Mouse (Mus musculus) cerebellum, adult 11-12 months (tissue): ENCODE data around the gene Tank.

Experiments used
- DNase-seq: peaks from one replicate; pipeline ENCODE4 v3.0.0; 2022

The Tank gene

DNA sequence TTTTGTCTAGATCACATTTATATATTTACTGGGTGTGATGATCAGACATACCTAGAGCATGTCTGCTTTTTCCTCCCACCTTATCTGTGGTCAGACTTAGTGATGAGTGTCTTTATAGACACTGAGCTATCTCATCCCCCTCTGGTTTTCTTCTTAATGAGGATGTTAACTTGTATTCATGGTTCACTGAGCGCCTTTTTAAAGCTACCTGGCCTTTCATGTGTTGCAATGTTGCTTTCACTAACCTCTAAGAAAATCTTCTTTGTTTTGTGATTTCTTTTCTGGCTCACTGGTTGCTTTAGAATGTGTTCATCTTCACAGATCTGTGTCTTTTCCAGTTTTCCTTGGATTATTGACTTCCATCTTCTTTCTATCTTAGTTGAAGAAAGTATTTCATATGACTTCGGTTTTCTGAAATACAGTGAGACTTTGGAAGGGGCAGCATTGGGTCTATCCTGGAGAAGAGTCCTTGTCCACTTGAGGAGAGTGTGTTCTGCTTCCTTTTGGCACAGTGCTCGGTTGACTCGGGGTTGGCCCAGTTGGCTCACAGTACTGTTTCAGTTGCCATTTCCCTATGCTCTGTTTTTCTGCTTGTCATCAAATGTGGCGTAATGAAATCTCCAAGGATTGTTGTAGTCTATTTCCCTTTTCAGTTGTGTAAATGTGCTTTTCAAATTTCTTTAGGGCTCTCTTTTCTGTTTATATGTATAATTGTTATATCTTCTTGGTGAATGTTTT is 4.4 kb downstream of the Tank start:
- no peak for DNase-seq

DNA sequence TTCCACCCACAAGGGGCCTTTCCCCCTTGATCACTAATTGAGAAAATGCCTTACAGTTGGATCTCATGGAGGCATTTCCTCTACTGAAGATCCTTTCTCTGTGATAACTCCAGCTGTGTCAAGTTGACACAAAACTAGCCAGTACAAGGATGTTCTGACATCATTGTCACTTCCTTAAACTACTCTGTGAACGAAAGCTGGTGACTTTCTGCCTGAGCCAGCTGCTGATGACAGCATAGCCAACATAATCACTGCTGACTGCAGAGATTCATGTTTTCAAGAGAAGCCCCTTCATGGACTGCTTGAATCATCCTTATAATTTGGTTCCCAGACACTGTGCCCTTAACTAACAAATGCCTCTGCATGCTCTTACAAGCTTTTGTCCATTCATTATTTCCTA is 7.1 kb downstream of the Tank start:
- DNase-seq: no peak

DNA sequence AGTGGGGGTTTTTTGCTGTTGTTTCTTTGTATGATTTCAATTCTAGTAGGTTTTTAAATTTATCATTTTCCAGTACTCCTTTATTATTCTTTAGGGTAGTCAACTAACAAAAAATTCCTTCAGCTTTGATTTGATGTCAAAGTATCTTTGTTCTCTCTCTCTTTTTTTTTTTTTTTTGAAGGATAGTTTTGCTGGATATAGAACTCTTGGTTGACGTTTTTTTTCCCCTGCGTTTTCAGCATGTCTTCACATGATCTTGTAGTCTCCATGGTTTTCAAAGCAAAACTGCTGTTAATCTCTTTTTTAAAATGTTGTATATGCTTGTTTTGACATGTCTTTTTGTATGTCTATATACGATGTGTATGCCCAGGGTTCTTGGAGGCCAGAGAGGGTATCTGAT is 7.8 kb downstream of the Tank start:
- no peak for DNase-seq

DNA sequence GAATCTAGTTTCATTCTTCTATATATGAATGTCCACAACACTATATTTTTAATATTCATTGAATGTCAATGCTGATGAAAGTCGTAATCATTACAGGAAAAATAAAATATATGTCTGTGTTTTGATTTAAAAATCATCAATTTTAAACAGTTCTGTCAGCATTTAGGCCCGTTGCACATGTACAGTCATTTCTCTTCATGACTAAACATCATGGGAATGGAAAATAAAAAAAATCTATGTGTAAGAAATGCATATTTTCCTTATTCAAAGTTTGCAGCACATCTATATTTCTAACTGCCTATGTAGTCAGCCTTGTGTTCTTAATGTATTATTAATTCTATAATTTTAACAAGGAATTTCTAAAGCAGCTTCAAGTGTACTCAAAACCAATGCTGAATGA is 12.4 kb downstream of the Tank start:
- DNase-seq: no peak

DNA sequence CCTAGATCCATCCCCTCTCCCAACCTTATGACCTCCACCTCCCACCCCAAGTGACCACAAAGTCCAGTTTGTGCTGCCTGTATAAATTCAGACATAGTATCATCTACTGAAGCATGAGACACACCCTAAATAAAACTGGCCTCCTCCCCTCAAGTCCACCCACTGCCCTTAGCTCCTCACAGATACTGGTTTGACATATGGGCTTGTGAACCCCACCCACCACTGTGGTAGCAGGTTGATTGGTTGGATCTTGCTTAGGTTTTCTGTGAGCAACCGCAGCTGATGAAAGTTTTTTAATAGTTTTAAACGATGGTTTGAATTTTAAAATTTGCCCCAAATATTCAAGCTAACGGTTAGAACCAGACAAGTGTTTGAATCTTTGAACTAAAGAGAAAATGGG is 13.7 kb downstream of the Tank start:
- DNase-seq: no peak

DNA sequence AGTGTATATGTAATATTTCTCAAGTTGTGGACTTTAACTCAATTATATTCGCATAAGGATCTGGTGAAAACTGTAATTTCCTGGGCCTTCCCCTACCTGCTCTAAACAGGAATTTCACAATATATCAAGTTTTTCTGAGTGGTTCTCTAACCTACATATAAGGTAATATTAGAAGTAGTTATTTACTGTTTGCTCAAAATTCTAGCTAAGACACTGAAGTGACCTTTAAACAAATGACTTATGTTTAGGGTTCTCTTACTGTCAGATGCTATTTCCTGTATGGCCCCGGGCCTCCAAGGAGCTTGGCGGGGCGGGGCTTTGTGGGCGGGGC is 14.3 kb downstream of the Tank start:
- DNase-seq: no peak

DNA sequence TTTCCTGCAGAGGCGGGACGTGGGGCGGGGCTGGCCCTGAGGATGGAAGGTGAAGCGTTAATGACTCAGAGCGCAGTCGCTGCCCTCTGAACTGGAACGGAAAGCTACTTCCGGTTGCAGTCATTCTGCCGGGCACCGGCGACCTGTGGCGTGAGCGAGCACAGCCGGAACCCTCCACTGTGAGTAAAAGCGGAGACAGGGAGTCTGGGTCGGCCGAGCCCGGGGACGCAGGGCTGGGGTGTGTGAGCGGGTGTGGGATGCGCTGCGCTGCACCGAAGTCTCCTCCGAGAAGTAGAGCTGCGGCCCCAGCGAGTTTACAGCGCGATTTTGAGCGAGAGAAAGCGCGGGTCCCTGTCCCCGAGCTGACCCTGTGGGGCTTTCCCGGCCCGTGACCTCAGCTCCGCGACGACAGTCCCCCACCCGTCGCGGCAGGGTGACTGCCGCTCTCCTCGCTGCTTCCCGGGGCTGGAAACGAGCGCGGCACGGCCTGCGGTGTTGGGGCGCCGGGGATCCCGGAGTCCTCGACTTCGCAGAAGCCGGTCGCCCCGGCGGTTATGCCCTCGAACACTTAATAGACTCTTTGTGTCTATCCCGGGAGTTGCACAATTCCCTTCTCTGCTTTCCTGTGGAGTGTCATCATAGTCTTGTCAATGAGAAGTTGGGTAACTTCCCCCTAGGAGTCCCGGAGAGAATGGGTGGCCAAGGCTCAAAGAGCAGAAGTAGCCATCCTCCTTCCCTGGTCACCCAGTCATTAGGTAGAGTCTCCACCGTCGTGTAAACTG is 14.8 kb downstream of the Tank start:
- peak; percentile 88 for DNase-seq

DNA sequence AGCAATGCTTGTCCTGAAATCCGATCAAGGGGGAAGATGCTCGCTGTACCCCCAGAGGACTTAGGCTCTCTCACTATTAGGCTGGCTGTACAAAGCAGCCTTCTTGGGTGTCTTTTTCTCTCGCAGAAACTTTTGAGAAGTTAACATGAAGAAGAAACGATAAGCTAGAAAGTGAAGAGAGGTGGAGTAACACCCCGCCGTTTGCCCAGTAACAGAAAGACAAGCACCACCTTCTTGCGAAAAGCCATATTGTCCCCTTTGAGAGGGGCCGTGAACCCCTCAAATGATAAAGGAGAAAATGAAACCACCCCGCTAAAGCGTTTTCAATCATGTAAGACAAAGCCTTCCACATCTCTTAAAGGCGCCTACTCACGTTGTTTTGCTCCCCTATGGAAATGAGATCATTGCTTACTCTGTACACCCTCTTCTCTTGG is 15.5 kb downstream of the Tank start:
- no peak for DNase-seq

DNA sequence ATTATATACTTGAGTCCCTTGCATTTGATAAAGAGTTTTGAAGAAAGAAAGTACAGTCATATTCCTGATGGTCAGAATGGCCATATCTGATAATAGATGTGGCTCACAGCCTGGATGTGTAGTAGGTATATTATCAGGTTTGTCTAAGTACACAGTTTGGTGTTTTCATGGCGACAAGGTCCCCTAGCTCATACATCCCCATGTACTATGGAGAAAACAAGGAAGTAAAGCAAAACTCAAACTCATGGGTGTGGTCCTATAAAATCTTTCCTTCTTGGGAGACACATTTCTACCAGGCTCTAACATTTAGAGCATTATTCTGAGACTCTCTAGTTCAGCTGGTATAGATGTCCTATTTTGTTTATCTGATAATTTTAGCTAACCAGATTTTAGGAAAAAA is 21.3 kb downstream of the Tank start:
- DNase-seq: no peak

DNA sequence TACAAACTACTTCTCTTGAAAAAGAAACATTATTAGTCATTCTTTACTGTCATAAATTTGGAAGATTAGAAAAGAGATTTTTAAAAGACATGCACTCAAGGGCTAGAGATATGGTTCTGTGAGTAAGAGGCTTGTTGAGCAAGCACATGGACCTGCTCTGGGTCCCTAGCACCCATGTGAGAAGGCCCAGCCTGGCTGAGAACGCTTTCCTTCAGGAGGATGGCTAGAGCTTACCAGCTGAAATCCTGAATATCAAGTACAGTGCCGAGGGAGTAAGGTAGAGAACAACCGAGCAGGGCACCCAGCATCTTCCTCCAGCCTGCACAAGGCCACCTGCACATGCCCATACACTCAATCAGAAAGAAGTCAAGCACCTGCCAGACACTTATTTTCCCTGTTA is 25.1 kb downstream of the Tank start:
- no peak for DNase-seq

DNA sequence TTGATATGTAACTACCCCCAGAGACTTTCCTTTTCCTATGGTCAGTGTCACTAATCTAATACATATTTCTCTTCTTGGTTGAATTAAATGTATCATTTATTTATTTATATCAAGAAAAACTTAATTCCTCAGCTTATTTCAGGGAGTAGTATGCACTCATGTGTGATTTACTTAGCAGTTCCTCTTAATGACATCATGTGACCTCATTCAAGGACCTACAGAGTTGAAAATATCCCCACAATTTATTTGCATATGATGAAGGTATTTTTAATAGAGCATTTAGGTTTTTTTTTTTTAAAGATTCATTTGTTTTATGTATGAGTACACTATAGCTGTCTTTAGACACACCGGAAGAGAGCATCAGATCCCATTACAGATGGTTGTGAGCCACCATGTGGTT is 28.6 kb downstream of the Tank start:
- no peak for DNase-seq

DNA sequence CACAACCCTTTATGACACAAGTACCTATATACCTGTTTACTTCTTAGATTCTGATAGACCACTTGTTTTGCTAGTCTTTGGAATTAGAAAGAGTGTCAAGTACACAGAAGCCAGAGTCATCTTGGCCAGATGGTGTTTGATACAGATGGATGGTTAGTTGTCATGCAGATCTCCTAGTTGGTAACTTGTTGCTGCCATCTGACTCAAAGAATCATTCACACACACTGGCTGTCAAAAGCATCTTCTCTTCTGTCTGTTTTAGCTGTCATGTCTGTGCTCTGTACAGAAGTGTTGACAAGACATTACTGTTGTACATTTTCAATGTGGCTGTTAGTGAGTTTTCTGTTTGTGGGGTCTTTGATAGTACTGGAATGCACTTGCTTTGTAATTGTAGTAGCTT is 45.6 kb downstream of the Tank start:
- no peak for DNase-seq

DNA sequence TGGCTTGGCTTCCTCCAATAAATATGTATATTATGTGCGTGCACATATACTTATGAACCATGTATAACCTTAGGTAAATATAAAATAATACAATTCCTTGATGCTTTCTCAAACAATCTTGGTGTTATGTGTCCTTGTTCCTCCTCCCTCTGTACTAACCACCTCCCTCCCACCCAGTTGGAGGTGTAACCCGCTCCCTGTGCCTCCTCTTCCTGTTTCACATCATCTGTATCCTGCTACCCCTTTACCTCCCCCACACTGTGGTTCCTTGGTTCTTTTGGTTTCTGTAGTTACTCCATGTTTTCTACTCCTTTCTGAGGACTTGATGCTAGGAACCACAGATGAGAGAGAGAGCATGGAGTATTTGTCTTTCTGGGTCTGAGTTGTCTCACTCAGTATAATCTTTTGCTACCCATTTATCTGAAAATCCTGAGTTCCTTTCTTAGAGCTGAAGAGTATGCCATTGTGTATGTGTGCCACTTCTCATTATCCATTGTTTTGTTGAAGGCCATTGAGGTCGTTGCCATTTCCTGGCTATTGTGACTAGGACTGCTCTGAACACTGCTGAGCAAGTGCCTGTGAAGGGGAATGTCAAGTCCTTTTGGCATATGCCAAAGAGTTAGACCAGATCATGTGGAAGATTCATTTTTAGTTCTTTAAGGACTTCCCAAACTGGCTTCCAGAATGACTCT is 52.6 kb downstream of the Tank start:
- no peak for DNase-seq

DNA sequence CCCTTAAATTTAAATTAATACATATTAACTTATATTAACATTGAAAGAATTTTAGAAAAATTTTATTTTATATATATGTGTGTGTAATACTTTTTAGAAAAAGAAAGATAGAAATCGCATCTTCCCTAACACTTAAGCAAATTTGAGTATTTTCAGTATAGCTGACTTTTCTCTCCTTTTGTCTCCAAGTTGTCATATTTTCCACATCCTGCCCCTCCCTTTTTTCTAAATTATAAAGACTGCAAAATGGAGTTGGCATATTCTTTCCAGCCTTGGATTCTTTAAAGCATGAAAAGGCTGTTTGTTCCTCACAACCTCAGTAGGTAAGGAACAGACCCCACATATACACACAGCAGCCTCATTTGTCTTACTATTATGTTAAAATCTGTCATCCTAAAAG is 56.7 kb downstream of the Tank start:
- no peak for DNase-seq

DNA sequence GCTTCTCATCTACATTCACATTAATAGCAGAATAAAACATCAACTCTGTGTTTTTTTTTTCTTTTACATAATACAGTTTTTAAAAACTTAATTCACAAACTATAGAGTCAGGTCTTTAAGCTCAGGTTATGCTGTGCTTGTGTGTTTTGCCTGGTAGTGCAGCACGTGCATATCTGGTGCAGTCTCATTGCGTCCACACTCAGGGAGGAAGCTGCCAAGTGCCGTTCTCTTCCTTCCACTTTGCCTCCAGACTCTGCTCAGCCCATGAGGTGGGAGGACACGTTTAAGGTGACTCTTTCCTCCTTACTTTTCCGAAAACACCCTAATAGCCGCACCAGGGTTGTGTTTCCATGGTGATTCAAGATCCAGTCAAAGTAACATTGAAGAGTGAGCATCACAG is 59.8 kb downstream of the Tank start:
- no peak for DNase-seq

DNA sequence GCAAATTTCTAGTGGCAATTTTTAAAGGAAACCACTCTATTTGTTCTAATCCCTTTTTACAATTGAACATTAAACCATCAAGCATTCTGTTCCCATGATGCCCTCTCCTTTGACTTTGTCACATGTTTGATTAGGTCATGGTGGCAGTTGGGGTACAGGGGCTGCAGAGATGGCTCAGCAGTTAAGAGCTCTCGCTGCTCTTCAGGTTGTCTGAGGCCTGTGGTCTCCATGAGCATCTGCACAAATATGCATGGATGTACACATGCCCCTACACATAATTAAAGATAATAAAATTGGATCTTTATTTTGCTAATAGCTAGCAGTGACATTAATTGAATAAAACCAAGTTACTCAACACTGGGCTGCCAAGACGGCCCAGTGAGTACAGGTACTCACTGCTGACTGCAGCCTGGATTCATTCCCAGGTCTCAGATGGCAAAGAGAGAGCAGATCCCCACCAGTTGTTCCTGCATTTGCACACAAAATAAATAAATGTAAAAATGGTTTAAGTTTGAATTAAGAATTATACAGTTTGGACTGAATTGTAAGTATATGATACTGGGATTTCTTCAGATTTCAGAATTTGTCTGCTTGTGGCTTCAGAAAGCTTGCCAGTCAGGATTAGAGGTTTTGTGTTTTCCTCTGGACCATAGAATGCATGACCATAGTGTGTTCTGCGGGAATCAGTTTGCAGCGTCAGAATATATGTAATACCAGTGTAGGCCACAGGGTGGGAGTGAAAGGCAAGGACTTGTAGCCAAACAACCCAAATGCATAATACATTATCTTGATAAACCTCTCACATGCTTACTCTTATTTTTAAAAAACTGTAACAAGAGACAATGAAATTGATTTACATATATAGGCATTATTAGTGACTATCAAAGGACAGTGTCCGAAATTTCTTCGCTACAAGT is 64.3 kb downstream of the Tank start:
- DNase-seq: peak; percentile 25

DNA sequence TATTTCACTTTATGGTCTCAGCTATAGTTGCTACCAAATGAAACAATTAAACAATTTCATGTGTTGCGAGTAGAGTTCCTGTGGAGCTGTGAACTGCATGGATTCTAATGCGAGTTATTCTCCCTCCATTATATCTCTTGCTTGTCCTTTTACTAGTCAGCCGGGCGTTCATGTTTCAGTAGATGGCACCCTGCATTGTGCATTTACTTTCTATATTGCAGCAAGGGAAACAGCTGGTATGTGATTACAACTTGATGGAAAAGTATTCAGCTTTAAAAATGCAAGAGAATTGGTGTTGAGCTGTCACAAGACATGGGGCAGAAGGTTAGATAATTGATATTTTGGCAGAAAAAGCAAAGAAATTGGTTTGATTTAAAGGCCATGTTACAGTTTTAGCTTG is 72.8 kb downstream of the Tank start:
- DNase-seq: no peak

DNA sequence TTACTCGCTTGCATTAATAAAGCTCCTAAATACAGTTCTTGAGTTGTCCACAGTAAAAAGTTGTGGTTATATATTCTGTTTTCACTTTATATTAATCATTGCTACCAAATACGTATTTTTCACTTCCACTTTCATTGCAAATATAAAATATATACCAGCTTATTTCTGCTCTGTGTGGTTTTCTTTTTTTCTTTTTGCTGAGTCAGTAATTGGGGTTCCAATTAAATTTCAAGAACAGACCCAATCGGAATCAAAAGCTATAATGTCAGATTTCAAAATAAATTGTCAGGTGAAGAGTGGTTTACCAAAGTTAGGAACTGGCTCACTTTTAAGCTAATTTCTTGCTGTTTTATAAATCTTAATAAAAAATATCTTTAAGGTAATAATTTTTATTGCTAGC is 73.3 kb downstream of the Tank start:
- no peak for DNase-seq

DNA sequence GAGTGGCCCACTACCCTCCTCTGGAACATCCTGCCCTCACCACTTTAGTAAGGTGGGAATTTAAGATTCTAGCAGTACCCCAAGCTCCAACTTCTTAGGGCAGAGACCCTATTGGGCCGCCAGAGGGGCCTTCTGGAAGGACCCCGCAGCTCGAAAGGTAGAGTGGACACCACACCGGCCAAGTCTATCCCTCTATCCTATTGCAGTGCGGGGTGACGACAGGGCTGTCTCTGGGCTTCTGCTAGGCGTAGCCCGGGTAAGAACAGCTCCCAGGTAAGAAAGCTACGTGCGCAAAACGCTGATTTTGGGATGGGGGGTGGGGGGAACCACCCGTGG is 76.6 kb downstream of the Tank start:
- peak; percentile 45 for DNase-seq

DNA sequence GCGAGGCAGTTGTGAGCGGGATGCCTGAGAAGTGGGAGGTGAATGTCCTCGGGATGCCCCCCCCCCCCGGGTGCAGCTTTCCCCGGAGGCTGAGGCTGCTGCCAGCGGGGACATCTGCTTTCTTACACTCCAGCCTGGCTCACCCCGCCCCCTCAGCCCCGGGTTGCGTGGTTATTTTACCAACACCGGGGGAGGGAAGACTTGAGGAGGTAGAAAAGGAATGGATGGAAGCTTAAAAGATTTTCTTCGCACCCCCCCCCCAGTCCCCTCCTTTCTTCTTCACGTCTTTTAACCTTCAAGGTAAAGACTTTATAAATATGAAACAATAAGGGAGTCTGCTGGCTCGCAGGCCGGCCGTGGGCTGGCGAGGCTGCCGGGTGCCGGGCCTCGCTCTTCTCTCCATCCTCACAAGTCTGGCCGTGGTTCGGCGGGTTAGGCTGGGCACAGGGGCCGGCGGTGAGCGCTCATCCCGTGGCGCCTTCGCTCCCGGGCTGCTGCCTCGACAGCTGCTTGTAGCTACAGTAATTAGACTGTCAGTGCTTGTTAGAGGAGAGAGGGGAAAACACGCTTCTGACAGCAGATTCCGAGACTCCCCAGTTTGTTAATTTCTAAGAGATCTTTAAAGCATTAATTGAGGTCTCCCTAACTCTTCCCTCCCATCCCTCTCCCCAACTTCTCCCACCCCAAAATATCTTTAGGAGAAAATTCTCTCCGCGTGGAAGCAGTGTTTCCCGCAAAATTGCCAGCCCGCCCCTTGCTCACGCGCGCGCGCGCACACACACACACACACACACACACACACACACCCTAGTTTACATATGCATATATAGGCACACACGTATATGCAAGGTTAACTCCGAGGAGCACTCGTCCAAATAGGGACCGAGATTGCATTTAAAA is 77.2 kb downstream of the Tank start:
- DNase-seq: peak; percentile 69

DNA sequence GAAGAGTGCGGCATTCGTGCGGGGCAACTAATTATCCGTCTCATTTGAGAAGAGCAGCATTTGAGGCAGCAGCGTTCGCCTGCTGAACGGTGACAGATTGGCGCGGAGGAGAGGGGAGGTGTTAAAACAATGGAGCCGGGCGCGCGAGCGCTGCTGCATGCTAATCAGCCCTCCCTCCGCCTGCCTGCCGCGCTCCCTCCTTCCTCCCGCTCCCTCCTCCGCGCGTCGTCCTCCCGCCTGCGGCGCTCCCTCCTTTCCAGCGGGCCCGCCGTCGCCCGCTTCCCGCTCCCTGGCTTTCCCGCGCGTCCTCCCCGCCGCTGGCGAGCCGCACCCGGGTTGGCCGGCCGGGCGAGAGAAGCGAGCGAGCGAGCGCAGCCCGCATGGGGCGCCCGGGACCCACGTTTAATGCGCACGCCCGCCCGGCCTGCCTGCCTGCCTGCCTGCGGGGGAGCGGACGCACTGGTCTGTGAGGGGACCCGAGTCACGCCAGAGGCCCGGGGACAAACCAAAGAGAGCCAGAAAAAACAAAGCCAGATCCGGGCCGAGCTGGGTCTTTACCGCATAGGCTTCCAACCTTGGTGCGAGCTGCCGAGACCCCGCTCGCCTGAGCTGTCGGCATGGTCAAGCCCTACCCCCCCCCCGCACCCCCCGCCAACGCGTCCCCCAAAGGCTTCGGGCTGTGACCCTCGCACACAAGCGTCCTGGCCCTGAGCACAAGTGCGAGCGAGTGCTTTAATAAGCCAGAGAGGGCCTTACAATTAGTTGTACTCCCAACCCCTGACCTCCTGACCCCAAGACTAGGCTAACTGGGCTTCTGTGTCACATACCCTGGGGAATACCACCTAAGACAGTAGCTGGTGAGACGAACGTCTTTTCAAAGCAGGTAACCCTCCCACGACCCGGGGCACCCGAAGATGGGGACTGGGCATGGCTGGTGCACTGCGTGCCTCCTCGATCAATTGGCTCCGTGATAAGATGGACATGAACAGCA is 78.3 kb downstream of the Tank start:
- DNase-seq: peak; percentile 82
